14 mouse cellular contexts compared by ENCODE assay signal in the genomic region with DNA sequence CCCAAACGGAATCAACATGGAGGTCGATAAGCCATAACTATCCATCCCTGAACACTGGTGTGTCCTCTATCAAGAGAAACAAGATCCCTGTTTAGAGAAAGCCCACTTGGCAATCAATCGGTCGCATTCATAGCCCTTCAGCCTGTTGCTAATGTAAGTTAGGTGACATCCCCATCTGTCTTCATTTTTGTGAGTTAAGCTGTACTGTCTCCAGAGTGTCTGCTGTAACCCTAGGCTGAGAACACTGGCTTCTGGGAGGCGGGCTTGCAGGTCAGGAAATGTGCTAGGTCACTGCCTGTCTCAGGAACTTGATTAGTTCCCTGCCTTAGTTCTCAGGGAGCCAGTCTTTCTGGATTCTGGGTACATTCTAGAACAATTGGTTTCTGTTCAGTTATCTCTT.
"Had no signal": no experiment of that assay in that cellular context is flagged by ENCODE, and none has a peak within 500 bp of the region (broad histone marks: within the 10 kb centered on the region; RNA-seq: fewer than 3 reads in every experiment).

No protein-coding gene starts in this region.

- DNase-seq: kidney, adult 18-20 months; left cerebral cortex, postnatal 4 days; liver, postnatal 0 days; lung, postnatal 10 days; lung, postnatal 4 days; midbrain, embryonic 14.5 days; thymus, postnatal 36 days had no signal

- H3K27me3 ChIP-seq: intestine, embryonic 15.5 days; limb, embryonic 12.5 days; limb, embryonic 15.5 days had no signal

- H3K4me3 ChIP-seq: intestine, embryonic 15.5 days; limb, embryonic 12.5 days; limb, embryonic 15.5 days had no signal

- H3K4me1 ChIP-seq: limb, embryonic 12.5 days; limb, embryonic 15.5 days had no signal

- H3K4me2 ChIP-seq: intestine, embryonic 15.5 days; limb, embryonic 12.5 days; limb, embryonic 15.5 days; liver, embryonic 11.5 days; lung, embryonic 14.5 days; midbrain, embryonic 11.5 days had no signal

- H3K9me3 ChIP-seq: intestine, embryonic 15.5 days; limb, embryonic 12.5 days; limb, embryonic 15.5 days had no signal

- H3K36me3 ChIP-seq: intestine, embryonic 15.5 days; limb, embryonic 12.5 days; limb, embryonic 15.5 days had no signal

- ATAC-seq: intestine, embryonic 15.5 days; liver, postnatal 0 days had no signal

- H3K9ac ChIP-seq: intestine, embryonic 15.5 days; limb, embryonic 12.5 days; limb, embryonic 15.5 days; liver, embryonic 14.5 days; liver, postnatal 0 days; lung, embryonic 14.5 days had no signal

- H3K27ac ChIP-seq: intestine, embryonic 15.5 days; limb, embryonic 12.5 days; limb, embryonic 15.5 days; liver, embryonic 14.5 days had no signal
